Mouse (Mus musculus): ENCODE measurements around the gene Wfdc15a.
"Not testable (repeated sequence)": the region's sequence is repeated elsewhere in the genome, so short reads cannot be mapped to it uniquely, and the experiment has no call there.

The Wfdc15a gene

DNA sequence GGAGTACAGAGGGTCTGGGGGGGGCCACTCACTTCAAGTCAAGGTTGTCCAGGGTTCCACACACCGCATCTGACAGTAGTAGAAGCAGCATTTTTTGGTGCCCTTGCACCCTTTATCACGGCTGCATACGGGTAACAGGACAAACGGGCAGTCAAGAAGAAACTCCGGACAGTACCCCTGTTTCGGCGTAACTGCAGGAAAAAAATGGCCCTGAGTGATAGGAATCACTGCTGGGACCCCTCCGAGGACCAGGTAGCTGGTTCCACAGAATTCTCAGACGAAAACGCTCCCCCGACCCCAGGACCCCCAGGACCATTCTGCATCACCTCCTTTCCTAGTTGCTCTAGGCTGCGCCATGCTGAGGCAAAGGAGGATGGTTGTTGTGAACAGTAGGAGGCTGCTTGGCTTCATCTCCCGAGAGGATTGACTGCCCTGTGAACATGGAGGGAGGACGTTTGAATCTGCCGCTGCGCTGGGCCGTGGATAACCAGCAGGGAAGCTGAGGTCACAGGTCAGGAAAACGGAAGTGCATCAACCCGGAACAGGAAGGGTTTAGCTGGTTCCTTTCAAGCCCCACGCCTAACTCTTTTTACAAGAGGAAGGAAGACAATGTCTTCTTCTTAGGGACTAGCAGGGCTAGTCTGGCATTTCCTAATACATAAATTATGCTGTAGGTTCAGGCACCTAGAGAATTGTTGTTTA lies at the start of gene Wfdc15a:
Gene Wfdc15a (minus strand): TSS at position 505 of the 702 bp plus-strand sequence.
- DNase-seq (ENCODE audit: low spot score), result no peak

- no peak for DNase-seq (ENCODE audit: low spot score)
These were observed 38.4 kb upstream of the Wfdc15a start, which contains the start of gene Svs2 for GRCm38 (mm10) chr2:164238366-164238765. Svs2 (minus strand) TSS chr2:164238466.

GRCm38 (mm10) chr2:164232671-164233070 lies 32.7 kb upstream of the Wfdc15a start:
- DNase-seq (ENCODE audit: low spot score), result no peak

DNA sequence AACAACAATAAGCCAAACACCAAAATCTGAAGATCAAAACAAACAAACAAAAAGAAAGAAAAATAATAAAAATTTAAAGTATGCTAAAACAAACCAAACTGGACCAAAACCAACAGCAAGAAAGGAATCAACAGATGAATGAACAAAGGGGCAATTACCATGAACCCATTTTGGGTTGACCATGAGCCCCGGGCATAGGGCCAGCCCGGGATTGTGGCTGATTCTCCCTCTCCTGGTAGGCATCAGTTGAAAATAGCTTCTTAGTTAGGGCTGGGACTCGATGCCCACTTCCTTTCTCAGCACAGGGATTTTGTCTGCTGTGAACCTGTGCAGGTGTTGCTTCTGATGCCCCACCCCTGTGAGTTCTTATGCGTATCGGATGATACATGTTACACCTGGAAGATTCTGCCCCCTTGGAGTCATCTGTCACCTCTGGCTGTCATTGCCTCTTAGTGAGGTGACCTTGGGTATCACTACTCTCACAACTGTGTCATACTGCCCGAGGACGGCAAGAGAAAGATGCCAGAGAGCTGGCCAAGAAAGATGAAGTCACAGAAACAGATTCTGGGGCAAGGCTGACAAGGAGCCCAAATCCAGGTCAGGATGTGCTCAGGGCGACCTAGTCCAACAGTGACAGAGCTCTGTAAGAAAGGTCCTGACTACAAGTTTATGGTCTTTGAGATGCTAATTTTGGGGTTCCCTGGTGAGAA lies 28.6 kb upstream of the Wfdc15a start:
- no peak for DNase-seq (ENCODE audit: low spot score)

DNA sequence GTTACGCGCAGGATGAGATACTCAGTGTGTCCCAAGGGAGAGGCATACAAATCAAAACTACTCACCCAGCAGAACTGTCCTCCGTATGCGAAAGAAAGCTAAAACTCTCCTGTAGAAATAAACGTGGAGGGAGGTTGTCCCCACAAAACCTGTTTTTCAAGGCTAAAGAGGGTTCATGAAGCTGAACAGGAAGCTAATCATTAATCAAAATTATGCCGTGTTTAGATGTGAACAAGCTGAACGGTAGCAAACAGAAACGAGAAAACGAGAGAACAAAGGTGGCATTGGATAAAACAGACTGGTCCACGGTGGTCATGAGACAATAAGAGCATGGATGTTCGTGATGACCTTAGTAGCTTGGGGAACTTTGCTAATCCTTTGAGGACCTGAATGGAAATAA lies 21.6 kb upstream of the Wfdc15a start, which contains the start of gene Wfdc15b:
Gene Wfdc15b (minus strand): TSS at position 139 of the 400 bp plus-strand sequence.
- DNase-seq (ENCODE audit: low spot score), result no peak

GRCm38 (mm10) chr2:164219295-164219694 lies 19.4 kb upstream of the Wfdc15a start:
- no peak for DNase-seq (ENCODE audit: low spot score)

- DNase-seq (ENCODE audit: low spot score), result no peak
These were observed 12.8 kb upstream of the Wfdc15a start for GRCm38 (mm10) chr2:164212711-164213110.

GRCm38 (mm10) chr2:164210892-164211291 lies 11.0 kb upstream of the Wfdc15a start:
- DNase-seq (ENCODE audit: low spot score), result no peak

GRCm38 (mm10) chr2:164206676-164207075 lies 6.7 kb upstream of the Wfdc15a start:
- no peak for DNase-seq (ENCODE audit: low spot score)

DNA sequence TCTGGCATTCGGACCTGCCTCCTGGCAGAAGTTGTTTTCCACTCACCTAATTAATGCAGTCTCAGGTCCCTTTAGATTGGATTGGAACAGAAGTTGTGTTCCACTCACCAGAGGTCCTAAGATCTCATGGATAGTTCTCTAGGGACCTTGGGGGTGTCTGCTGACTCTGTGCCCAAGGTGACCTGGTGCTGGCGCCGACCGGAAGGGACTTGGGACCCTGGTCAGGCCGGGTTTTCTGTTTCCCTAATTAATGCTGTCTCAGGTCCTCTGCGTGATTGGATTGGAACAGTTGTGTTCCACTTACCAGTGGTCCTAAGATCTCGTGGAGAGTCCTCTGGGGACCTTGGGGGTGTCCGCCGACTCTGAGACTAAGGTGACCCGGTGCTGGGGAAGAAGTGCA lies 6.1 kb upstream of the Wfdc15a start:
- not testable (repeated sequence) for DNase-seq (ENCODE audit: low spot score)

GRCm38 (mm10) chr2:164196700-164196990 lies 3.3 kb downstream of the Wfdc15a start:
- no peak for DNase-seq (ENCODE audit: low spot score)

DNA sequence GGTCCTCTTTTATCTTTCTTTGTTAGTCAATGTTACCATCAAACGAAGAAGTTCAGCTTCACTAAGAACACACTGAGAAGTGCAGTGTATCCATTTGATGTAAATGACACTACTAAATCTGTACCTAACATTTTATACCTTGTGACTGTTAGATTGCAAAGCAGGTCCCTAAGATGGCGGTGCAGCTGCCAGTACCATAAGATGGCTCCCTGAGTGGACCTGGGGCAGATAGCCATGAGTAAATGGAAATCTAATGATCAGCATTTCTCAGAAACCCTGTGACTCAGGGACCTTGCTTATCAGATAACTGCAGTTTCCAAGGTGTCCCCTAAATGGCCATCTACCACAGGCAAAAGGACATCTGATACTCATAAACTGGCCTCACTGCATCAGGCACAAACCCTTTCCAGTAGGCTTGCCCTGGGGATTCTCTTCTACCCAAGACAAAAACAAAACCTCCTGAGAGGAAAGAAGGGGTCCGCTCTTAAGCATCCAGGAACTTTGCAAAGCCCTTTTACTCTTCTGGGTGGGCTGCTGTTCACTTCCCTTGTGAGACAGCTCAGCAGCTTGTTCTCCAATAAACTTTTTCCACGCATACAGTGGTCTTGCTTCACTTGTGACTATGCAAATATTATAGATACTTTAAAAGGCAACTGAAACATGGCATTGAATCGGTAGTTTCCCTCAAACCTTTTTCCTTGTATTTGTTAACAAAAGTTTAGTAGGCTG lies 3.8 kb downstream of the Wfdc15a start:
- DNase-seq (ENCODE audit: low spot score), result no peak

GRCm38 (mm10) chr2:164194959-164195630 lies 4.8 kb downstream of the Wfdc15a start:
- DNase-seq (ENCODE audit: low spot score), result no peak

DNA sequence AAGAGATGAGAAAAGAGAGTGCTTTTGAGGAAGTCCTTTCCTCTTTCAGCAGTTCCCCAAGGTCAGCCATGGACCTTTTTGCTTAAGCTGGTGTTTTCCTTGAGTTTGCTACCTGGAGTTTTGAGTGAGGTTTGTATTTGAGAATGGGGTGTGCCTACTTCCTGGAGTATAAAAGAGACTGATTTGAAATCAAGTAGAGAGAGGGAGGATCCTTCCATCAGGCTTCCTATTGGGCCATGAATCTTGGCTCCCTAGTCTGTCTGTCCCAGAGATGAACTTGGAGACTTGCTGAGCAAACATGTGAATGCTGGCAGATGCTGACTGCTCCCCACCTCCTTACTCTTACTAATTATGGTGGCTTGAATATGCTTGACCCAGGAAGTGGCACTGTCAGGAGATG lies 7.7 kb downstream of the Wfdc15a start:
- DNase-seq (ENCODE audit: low spot score), result no peak

GRCm38 (mm10) chr2:164190576-164190975 lies 9.4 kb downstream of the Wfdc15a start, which contains the start of gene Wfdc12:
Wfdc12 (minus strand) TSS chr2:164190608.
- DNase-seq (ENCODE audit: low spot score), result no peak

DNA sequence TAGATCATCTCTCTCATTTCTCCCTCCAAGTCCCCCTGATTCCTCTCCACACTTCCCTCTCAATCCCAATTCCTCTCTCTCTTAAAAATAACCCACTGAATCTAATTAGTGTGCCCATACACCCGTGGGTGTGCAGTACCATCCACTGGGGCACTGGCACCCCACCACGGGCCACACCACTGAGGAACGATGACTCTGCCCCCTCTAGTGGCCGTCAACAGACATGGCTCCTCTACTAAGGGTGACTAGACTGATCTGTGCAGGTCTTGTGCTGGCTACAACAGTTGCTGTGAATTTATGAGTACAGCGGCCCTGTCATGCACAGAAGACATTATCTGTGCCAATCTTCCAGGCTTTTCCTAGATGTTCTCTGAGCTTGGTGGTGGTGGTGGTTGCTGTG lies 11.2 kb downstream of the Wfdc15a start:
- no peak for DNase-seq (ENCODE audit: low spot score)

- no peak for DNase-seq (ENCODE audit: low spot score)
These were observed 15.7 kb downstream of the Wfdc15a start for GRCm38 (mm10) chr2:164184145-164184719.

DNA sequence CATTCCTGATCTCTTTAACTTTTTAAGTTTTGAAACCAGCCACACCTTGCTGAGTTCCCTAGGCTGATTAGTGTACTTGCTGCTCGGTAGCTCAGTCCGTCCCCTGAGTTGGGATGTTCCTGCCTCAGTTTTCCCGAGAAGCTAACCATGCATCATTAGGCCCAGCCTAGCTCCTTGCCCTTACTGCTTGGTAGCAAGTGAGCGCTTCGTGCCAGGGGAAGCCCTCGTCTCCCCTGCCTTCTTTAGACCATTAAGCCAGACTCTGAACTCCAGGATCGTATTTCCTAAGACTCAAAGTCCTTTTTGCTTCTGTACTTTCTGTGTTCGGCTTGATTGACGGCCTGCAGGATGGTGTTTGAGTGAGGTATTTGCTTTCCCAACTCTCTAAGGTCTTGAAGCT lies 16.6 kb downstream of the Wfdc15a start:
- no peak for DNase-seq (ENCODE audit: low spot score)

DNA sequence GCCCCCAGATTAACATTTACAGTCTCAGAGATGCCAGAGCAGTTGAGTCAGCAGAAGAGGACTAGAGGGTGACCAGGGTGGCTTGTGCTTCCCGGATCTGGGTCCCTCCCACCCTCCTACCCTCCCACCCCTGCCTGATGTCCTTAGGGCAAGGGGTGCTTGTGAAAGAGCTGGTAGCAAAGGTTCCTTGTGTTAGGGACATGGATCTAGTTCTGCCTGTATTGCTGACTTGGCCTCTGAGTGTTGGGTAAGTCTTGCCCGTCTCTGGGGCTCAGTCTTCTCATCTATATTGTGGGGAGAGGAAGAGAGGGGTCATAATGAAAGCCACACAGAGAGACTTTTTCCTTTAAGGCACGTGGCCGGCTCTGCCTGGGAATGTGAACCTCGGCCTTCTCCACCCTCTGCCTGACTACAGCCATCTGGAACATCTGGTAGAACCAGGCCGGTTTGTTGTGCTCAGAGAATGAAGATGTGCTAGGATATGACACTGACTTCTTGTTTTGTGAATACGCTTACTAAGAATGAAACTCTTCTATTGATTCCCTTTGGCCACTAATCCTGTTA lies 17.2 kb downstream of the Wfdc15a start, which contains the start of gene Wfdc5:
Gene Wfdc5 (minus strand): TSS at position 51 of the 564 bp plus-strand sequence.
- DNase-seq (ENCODE audit: low spot score), result no peak

- DNase-seq (ENCODE audit: low spot score), result no peak
These were observed 19.2 kb downstream of the Wfdc15a start for GRCm38 (mm10) chr2:164180770-164181169.

GRCm38 (mm10) chr2:164180124-164180523 lies 19.8 kb downstream of the Wfdc15a start:
- no peak for DNase-seq (ENCODE audit: low spot score)
